Mouse (Mus musculus): ENCODE results near the gene Rapgef4. TPM values are rescaled to one million over a fixed set of nuclear protein-coding genes. Genes with fewer than 3 reads are reported as not detected.

Rapgef4 gene
- polyA plus RNA-seq, 1 experiment from 2014 or later, result 18.3 TPM

DNA sequence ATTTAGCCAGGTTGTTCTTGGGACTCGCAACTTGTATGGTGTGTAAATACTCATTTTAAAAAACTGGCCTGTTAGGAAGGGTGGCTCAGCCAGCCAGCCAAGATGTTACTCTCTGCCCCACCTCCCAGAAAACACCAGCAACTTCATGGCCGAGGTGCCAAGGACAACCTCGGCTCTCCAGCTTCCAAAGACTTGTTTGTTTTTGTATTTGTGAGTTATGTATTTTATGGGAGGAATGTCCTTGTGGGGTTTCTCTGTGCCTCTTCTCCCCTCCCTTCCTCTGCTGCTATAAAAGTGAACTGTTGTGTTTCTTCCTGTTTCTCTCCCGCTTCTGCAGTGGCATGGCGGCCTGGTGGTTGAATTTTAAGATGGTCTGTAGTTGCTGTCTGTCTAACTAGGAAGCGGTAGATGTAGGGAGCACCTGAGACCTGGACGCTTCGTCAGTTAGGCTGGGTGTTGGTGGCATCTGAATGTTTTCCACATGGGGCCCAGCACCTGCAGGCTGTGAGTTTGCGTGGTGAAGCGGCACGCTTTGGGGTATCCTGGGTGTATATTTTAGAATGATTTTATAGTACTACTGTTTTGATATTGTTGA lies 164.3 kb downstream of the Rapgef4 start:
- Histone ChIP-seq H3K4me1 (ENCODE audit: control insufficient read depth, insufficient read depth, low read length) (no peaks in the 10 kb centered on the region), H3K4me3 (replicated peaks; ENCODE audit: low read depth, low read length) (no peak overlapping the region), H3K9me3 (ENCODE audit: control insufficient read depth, low read length) (no peaks in the 10 kb centered on the region), H3K4me2 (ENCODE audit: low read length) (no peak overlapping the region), H3K27me3 (ENCODE audit: control insufficient read depth, insufficient read depth, low read length) (no peaks in the 10 kb centered on the region), H3K9ac (replicated peaks; ENCODE audit: low read length) (no peak overlapping the region), H3K27ac (replicated peaks; ENCODE audit: low read depth, low read length) (no peak overlapping the region), H3K36me3 (ENCODE audit: control insufficient read depth, insufficient read depth, low read length) (no peaks in the 10 kb centered on the region)
- WGBS, result 92% methylated on average over 11 of the region's 11 CpGs
- ATAC-seq (ENCODE audit: low FRiP score, low TSS enrichment) (no peak), DNase-seq (no peak)

GRCm38 (mm10) chr2:72146061-72146460 lies 165.0 kb downstream of the Rapgef4 start:
- no peaks in the 10 kb centered on the region for H3K4me1 ChIP-seq (ENCODE audit: control insufficient read depth, insufficient read depth, low read length)
- no peak overlapping the region for H3K4me2 ChIP-seq (ENCODE audit: low read length)
- H3K9ac ChIP-seq (replicated peaks; ENCODE audit: low read length), result no peak overlapping the region
- H3K27me3 ChIP-seq (ENCODE audit: control insufficient read depth, insufficient read depth, low read length), result no peaks in the 10 kb centered on the region
- H3K4me3 ChIP-seq (replicated peaks; ENCODE audit: low read depth, low read length), result no peak overlapping the region
- DNase-seq (no peak), ATAC-seq (ENCODE audit: low FRiP score, low TSS enrichment) (no peak)
- H3K36me3 ChIP-seq (ENCODE audit: control insufficient read depth, insufficient read depth, low read length), result no peaks in the 10 kb centered on the region
- whole genome bisulfite sequencing, result 81% methylated on average over 10 of the region's 10 CpGs
- H3K27ac ChIP-seq (replicated peaks; ENCODE audit: low read depth, low read length), result no peak overlapping the region
- no peaks in the 10 kb centered on the region for H3K9me3 ChIP-seq (ENCODE audit: control insufficient read depth, low read length)

GRCm38 (mm10) chr2:72147246-72147645 lies 166.2 kb downstream of the Rapgef4 start:
- Histone ChIP-seq H3K4me3 (replicated peaks; ENCODE audit: low read depth, low read length) (no peak overlapping the region), H3K4me1 (ENCODE audit: control insufficient read depth, insufficient read depth, low read length) (no peaks in the 10 kb centered on the region), H3K27me3 (ENCODE audit: control insufficient read depth, insufficient read depth, low read length) (no peaks in the 10 kb centered on the region), H3K27ac (replicated peaks; ENCODE audit: low read depth, low read length) (no peak overlapping the region), H3K36me3 (ENCODE audit: control insufficient read depth, insufficient read depth, low read length) (no peaks in the 10 kb centered on the region), H3K9ac (replicated peaks; ENCODE audit: low read length) (no peak overlapping the region), H3K9me3 (ENCODE audit: control insufficient read depth, low read length) (no peaks in the 10 kb centered on the region), H3K4me2 (ENCODE audit: low read length) (no peak overlapping the region)
- ATAC-seq (ENCODE audit: low FRiP score, low TSS enrichment), result no peak
- DNase-seq, result no peak
- 87% methylated on average over 7 of the region's 7 CpGs for WGBS

GRCm38 (mm10) chr2:72147695-72148094 lies 166.7 kb downstream of the Rapgef4 start:
- DNase-seq (no peak), ATAC-seq (ENCODE audit: low FRiP score, low TSS enrichment) (no peak)
- Histone ChIP-seq H3K9me3 (ENCODE audit: control insufficient read depth, low read length) (no peaks in the 10 kb centered on the region), H3K27me3 (ENCODE audit: control insufficient read depth, insufficient read depth, low read length) (no peaks in the 10 kb centered on the region), H3K9ac (replicated peaks; ENCODE audit: low read length) (no peak overlapping the region), H3K4me1 (ENCODE audit: control insufficient read depth, insufficient read depth, low read length) (no peaks in the 10 kb centered on the region), H3K4me3 (replicated peaks; ENCODE audit: low read depth, low read length) (no peak overlapping the region), H3K36me3 (ENCODE audit: control insufficient read depth, insufficient read depth, low read length) (no peaks in the 10 kb centered on the region), H3K27ac (replicated peaks; ENCODE audit: low read depth, low read length) (no peak overlapping the region), H3K4me2 (ENCODE audit: low read length) (no peak overlapping the region)
- WGBS, result 19% methylated on average over 6 of the region's 6 CpGs

- DNase-seq (no peak), ATAC-seq (ENCODE audit: low FRiP score, low TSS enrichment) (no peak)
- Histone ChIP-seq H3K27me3 (ENCODE audit: control insufficient read depth, insufficient read depth, low read length) (no peaks in the 10 kb centered on the region), H3K4me3 (replicated peaks; ENCODE audit: low read depth, low read length) (no peak overlapping the region), H3K9me3 (ENCODE audit: control insufficient read depth, low read length) (no peaks in the 10 kb centered on the region), H3K36me3 (ENCODE audit: control insufficient read depth, insufficient read depth, low read length) (no peaks in the 10 kb centered on the region), H3K4me1 (ENCODE audit: control insufficient read depth, insufficient read depth, low read length) (no peaks in the 10 kb centered on the region), H3K9ac (replicated peaks; ENCODE audit: low read length) (no peak overlapping the region), H3K4me2 (ENCODE audit: low read length) (no peak overlapping the region), H3K27ac (replicated peaks; ENCODE audit: low read depth, low read length) (no peak overlapping the region)
- WGBS, result 71% methylated on average over 4 of the region's 4 CpGs
Measured at GRCm38 (mm10) chr2:72148647-72149046, 167.6 kb downstream of the Rapgef4 start.

GRCm38 (mm10) chr2:72149059-72149458 lies 168.0 kb downstream of the Rapgef4 start:
- no peak overlapping the region for H3K27ac ChIP-seq (replicated peaks; ENCODE audit: low read depth, low read length)
- H3K4me2 ChIP-seq (ENCODE audit: low read length), result no peak overlapping the region
- H3K4me3 ChIP-seq (replicated peaks; ENCODE audit: low read depth, low read length), result no peak overlapping the region
- no peaks in the 10 kb centered on the region for H3K4me1 ChIP-seq (ENCODE audit: control insufficient read depth, insufficient read depth, low read length)
- no peaks in the 10 kb centered on the region for H3K27me3 ChIP-seq (ENCODE audit: control insufficient read depth, insufficient read depth, low read length)
- no peaks in the 10 kb centered on the region for H3K9me3 ChIP-seq (ENCODE audit: control insufficient read depth, low read length)
- H3K36me3 ChIP-seq (ENCODE audit: control insufficient read depth, insufficient read depth, low read length), result no peaks in the 10 kb centered on the region
- DNase-seq (peak; percentile 91), ATAC-seq (ENCODE audit: low FRiP score, low TSS enrichment) (no peak)
- 25% methylated on average over 4 of the region's 4 CpGs for WGBS
- no peak overlapping the region for H3K9ac ChIP-seq (replicated peaks; ENCODE audit: low read length)

DNA sequence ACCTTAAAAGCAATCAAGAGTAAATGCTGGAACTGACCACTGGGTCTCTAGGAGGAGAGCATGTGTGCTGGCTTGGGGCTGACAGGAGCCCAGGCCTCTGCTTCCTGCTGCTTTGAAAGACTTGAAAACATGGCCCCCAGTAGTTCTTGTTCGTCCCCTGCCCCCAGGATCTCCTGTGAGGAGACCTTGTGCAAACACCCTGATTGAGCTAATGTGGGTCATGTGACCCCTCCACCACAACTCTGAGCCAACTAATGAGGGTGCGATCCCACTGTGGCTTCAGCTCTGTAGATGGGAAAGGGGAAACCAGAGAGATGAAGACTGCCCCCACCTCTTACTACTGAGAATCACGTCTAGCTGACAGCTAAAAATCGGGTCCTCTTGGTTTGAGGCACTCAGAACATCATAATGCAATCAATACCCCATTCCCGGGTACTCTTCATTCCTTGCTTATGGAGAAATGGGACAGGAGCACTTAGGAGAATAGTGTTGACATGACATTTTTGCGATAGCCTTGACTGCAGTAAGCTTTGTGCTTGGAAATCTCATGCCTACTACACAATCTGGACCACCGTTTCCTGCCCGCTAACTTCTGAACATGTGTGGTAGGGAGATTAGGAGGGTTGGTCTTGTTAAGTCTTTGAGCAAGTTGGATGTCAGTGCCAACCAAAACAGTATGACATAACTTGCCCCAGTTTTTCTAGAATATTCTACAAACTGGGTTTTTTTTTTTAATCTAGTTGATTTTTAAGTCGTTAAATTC lies 170.9 kb downstream of the Rapgef4 start:
- WGBS, result 86% methylated on average over 9 of the region's 9 CpGs
- H3K27me3 ChIP-seq (ENCODE audit: control insufficient read depth, insufficient read depth, low read length), result no peaks in the 10 kb centered on the region
- no peak overlapping the region for H3K4me3 ChIP-seq (replicated peaks; ENCODE audit: low read depth, low read length)

GRCm38 (mm10) chr2:72152746-72153145 lies 171.7 kb downstream of the Rapgef4 start:
- no peak overlapping the region for H3K4me3 ChIP-seq (replicated peaks; ENCODE audit: low read depth, low read length)
- no peaks in the 10 kb centered on the region for H3K27me3 ChIP-seq (ENCODE audit: control insufficient read depth, insufficient read depth, low read length)
- 97% methylated on average over 2 of the region's 2 CpGs for WGBS
- no peaks in the 10 kb centered on the region for H3K9me3 ChIP-seq (ENCODE audit: control insufficient read depth, low read length)
- H3K36me3 ChIP-seq (ENCODE audit: control insufficient read depth, insufficient read depth, low read length), result no peaks in the 10 kb centered on the region
- ATAC-seq (ENCODE audit: low FRiP score, low TSS enrichment) (no peak), DNase-seq (no peak)
- no peak overlapping the region for H3K9ac ChIP-seq (replicated peaks; ENCODE audit: low read length)
- H3K27ac ChIP-seq (replicated peaks; ENCODE audit: low read depth, low read length), result no peak overlapping the region
- H3K4me2 ChIP-seq (ENCODE audit: low read length), result no peak overlapping the region
- H3K4me1 ChIP-seq (ENCODE audit: control insufficient read depth, insufficient read depth, low read length), result 0 out of 2 replicates have a peak, but pooled peaks cover 4% of the 10 kb centered on the region

More for the DNA sequence above, 170.9 kb downstream of the Rapgef4 start:
- Histone ChIP-seq H3K4me2 (ENCODE audit: low read length) (no peak overlapping the region), H3K4me1 (ENCODE audit: control insufficient read depth, insufficient read depth, low read length) (no peaks in the 10 kb centered on the region), H3K36me3 (ENCODE audit: control insufficient read depth, insufficient read depth, low read length) (no peaks in the 10 kb centered on the region), H3K27ac (replicated peaks; ENCODE audit: low read depth, low read length) (no peak overlapping the region), H3K9ac (replicated peaks; ENCODE audit: low read length) (no peak overlapping the region), H3K9me3 (ENCODE audit: control insufficient read depth, low read length) (no peaks in the 10 kb centered on the region)
- ATAC-seq (ENCODE audit: low FRiP score, low TSS enrichment), result no peak
- DNase-seq, result no peak

DNA sequence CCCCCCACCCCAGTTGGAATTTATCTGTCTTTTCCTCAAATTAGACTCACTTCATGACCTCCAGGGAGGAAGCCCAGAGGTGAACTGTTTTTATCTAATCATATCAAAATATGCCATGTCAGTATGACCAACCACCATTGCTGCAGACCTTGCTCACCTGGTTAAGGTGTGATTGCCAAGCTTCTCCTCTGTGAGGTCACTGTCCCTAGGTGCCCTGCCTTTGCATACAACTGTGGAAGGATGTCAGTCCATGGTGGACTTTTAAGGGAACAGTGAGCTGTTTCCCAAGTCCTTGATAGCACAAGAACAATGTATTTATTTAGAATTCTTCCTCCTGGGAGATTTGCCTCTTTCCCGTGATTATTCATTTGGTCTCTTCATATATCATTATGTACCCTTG lies 172.8 kb downstream of the Rapgef4 start:
- Histone ChIP-seq H3K9ac (replicated peaks; ENCODE audit: low read length) (no peak overlapping the region), H3K36me3 (ENCODE audit: control insufficient read depth, insufficient read depth, low read length) (no peaks in the 10 kb centered on the region), H3K4me2 (ENCODE audit: low read length) (no peak overlapping the region), H3K27ac (replicated peaks; ENCODE audit: low read depth, low read length) (no peak overlapping the region), H3K9me3 (ENCODE audit: control insufficient read depth, low read length) (no peaks in the 10 kb centered on the region), H3K4me3 (replicated peaks; ENCODE audit: low read depth, low read length) (no peak overlapping the region), H3K4me1 (ENCODE audit: control insufficient read depth, insufficient read depth, low read length) (0 out of 2 replicates have a peak, but pooled peaks cover 10% of the 10 kb centered on the region), H3K27me3 (ENCODE audit: control insufficient read depth, insufficient read depth, low read length) (no peaks in the 10 kb centered on the region)
- WGBS, result 83% methylated on average over 1 of the region's 1 CpGs
- no peak for DNase-seq
- ATAC-seq (ENCODE audit: low FRiP score, low TSS enrichment), result no peak

Data from midbrain, embryonic 14.5 days (tissue).